Mouse (Mus musculus): ENCODE data around the gene Mob1a. TPM values are rescaled to one million over a fixed set of nuclear protein-coding genes. Genes with fewer than 3 reads are reported as not detected.
"Not testable (repeated sequence)": the region's sequence is repeated elsewhere in the genome, so short reads cannot be mapped to it uniquely, and the experiment has no call there.

Mob1a gene
- polyA plus RNA-seq, 1 experiment from 2014 or later: 32.5 TPM

DNA sequence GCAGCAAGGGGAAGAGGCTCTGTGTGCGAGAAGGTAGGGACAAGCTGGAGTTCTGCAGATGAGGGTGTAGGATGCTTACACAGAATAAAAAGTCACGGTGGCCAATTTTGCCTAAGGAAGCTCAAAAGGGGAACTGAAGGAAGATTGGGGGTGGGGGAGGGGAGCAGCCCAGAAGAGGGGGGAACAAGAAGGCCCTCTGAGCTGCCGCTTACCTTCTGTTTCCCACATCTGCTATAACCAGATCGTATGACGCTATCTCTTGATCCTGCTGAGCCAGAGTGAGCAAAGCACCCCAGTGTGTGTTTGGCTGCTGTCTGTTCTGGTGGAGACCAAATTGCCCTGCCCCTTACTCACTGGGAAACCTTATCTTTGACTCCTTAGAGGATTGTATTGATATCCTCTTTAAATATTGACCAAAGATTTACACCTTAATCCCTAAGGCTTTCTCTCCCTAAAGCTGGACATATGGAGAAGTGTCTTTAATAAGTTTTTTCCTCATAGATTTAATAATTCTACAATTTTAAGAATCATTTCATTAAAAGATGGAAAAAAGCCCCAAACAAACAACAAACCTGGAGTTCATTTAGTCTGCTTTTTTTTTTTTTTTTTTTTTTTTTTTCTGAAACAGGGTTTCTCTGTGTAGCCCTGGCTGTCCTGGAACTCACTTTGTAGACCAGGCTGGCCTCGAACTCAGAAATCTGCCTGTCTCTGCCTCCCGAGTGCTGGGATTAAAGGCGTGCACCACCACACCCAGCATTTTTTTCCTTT lies 2.0 kb upstream of the Mob1a start:
- DNase-seq (no peak), ATAC-seq (ENCODE audit: low FRiP score, low TSS enrichment) (no peak)
- no peak overlapping the region for H3K4me2 ChIP-seq (ENCODE audit: low read length)
- H3K27ac ChIP-seq (replicated peaks; ENCODE audit: low read depth, low read length): no peak overlapping the region
- H3K36me3 ChIP-seq (ENCODE audit: control insufficient read depth, insufficient read depth, low read length): 0 out of 2 replicates have a peak, but pooled peaks cover under 1% of the 10 kb centered on the region
- peaks cover 15% of the 10 kb centered on the region for H3K4me1 ChIP-seq (ENCODE audit: control insufficient read depth, insufficient read depth, low read length)
- H3K9ac ChIP-seq (replicated peaks; ENCODE audit: low read length): no peak overlapping the region
- WGBS: 70% methylated on average over 8 of the region's 8 CpGs
- no peak overlapping the region for H3K4me3 ChIP-seq (replicated peaks; ENCODE audit: low read depth, low read length)
- no peaks in the 10 kb centered on the region for H3K27me3 ChIP-seq (ENCODE audit: control insufficient read depth, insufficient read depth, low read length)
- no peaks in the 10 kb centered on the region for H3K9me3 ChIP-seq (ENCODE audit: control insufficient read depth, low read length)

DNA sequence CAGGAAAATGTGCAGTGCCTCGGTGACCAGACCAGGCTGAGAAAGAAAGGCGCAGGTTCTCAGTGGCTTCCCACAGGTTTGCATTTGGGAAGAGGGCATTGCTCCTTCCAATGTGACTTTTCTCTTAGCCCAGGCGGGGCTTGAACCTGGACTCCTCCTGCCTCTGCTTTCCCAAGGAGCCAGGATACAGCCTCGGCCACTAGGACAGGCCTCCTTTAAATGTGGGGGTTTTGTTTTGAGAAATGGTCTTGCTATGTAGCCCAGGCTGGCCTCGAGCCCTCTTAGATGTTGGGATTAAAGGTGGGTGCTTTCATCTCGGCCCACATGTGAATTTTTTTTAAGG lies 549 bp downstream of the Mob1a start:
- Histone ChIP-seq H3K4me2 (ENCODE audit: low read length) (peak overlapping the region; percentile 85), H3K27ac (replicated peaks; ENCODE audit: low read depth, low read length) (peak overlapping the region; percentile 89), H3K9ac (replicated peaks; ENCODE audit: low read length) (peak overlapping the region; percentile 97), H3K4me1 (ENCODE audit: control insufficient read depth, insufficient read depth, low read length) (peaks cover 15% of the 10 kb centered on the region), H3K4me3 (replicated peaks; ENCODE audit: low read depth, low read length) (peak overlapping the region; percentile 89), H3K27me3 (ENCODE audit: control insufficient read depth, insufficient read depth, low read length) (no peaks in the 10 kb centered on the region), H3K9me3 (ENCODE audit: control insufficient read depth, low read length) (no peaks in the 10 kb centered on the region), H3K36me3 (ENCODE audit: control insufficient read depth, insufficient read depth, low read length) (peaks cover 24% of the 10 kb centered on the region)
- DNase-seq (no peak), ATAC-seq (ENCODE audit: low FRiP score, low TSS enrichment) (no peak; the same call in 1 of the 2 replicates)
- WGBS: 8% methylated on average over 6 of the region's 6 CpGs

DNA sequence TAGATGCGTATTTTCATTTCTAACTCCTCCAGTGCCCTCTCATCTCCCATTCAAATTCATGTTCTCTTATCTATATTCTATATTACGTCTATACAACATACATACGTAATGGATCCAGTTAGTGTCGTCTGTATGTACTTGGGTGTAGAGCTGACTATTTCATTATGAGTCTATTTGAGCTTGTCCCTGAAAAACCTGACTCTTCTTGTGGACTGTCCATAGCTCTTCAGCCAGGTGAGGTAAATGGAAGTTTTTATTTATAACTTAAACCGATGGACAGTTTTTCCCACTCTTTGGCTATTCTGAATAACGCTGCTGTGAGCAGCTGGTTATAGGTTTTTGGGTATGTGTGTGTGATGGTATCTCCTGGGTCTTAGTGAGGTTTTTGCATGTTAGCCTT lies 945 bp downstream of the Mob1a start:
- DNase-seq (no peak), ATAC-seq (ENCODE audit: low FRiP score, low TSS enrichment) (no peak)
- Histone ChIP-seq H3K9ac (replicated peaks; ENCODE audit: low read length) (peak overlapping the region; percentile 97), H3K4me2 (ENCODE audit: low read length) (peak overlapping the region; percentile 85), H3K36me3 (ENCODE audit: control insufficient read depth, insufficient read depth, low read length) (peaks cover 28% of the 10 kb centered on the region), H3K27me3 (ENCODE audit: control insufficient read depth, insufficient read depth, low read length) (no peaks in the 10 kb centered on the region), H3K4me1 (ENCODE audit: control insufficient read depth, insufficient read depth, low read length) (peaks cover 15% of the 10 kb centered on the region), H3K27ac (replicated peaks; ENCODE audit: low read depth, low read length) (no peak overlapping the region), H3K9me3 (ENCODE audit: control insufficient read depth, low read length) (no peaks in the 10 kb centered on the region), H3K4me3 (replicated peaks; ENCODE audit: low read depth, low read length) (peak overlapping the region; percentile 89)
- 69% methylated on average over 6 of the region's 6 CpGs for WGBS

DNA sequence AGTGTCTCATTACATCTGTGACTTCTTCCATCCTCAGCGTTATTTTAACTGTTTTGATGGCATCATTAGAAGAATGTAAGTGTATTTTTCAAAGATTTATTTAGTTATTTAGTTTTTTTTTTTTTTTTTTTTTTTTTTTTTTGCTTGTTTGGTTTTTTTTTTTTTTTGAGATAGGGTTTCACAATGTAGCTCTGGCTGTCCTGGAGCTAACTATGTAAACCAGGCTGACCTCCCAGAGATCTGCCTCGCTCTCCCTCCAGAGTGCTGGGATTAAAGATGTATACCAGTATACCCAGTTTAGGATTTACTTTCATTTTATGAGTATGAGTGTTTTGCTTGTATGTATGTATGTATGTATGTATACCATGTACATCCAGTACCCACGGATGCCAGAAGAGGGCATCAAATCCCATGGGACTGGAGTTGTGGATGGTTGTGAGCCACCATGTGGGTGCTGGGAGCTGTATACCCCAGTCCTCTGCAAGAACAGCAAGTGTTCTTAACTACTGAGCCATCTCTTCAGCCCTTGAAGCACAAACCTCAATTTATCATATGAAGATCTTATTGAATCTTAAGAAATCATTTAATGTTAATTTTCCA lies 1.9 kb downstream of the Mob1a start:
- H3K36me3 ChIP-seq (ENCODE audit: control insufficient read depth, insufficient read depth, low read length): peaks cover 36% of the 10 kb centered on the region
- peak; percentile 27 for DNase-seq
- 88% methylated on average over 3 of the region's 3 CpGs for WGBS

DNA sequence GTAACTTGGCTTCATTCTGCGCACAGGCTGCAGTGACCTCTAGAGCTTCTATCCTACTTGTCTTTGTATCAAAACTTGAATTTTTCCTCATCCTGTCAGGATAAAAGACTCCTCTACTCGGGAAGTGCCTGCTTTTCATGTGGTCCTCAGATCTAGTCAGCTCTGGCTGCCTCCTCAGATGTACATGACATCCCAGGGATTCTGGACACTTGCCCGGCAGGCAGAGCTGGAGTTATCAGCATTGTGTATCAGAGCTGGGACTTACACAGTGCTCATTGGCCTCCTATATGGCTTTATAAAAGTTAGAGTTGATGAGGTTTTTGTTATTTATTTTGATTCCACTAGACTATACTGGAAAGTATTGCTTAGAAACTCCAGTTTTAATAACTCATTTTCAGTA lies 15.6 kb downstream of the Mob1a start:
- Histone ChIP-seq H3K27ac (replicated peaks; ENCODE audit: low read depth, low read length) (no peak overlapping the region), H3K27me3 (ENCODE audit: control insufficient read depth, insufficient read depth, low read length) (no peaks in the 10 kb centered on the region), H3K9ac (replicated peaks; ENCODE audit: low read length) (no peak overlapping the region), H3K4me1 (ENCODE audit: control insufficient read depth, insufficient read depth, low read length) (no peaks in the 10 kb centered on the region), H3K9me3 (ENCODE audit: control insufficient read depth, low read length) (no peaks in the 10 kb centered on the region), H3K4me2 (ENCODE audit: low read length) (no peak overlapping the region), H3K4me3 (replicated peaks; ENCODE audit: low read depth, low read length) (no peak overlapping the region), H3K36me3 (ENCODE audit: control insufficient read depth, insufficient read depth, low read length) (peaks cover 67% of the 10 kb centered on the region)
- DNase-seq: no peak
- WGBS: 87% methylated on average over 3 of the region's 3 CpGs
- no peak for ATAC-seq (ENCODE audit: low FRiP score, low TSS enrichment)

More for the DNA sequence above, 1.9 kb downstream of the Mob1a start:
- no peak for ATAC-seq (ENCODE audit: low FRiP score, low TSS enrichment)
- no peaks in the 10 kb centered on the region for H3K27me3 ChIP-seq (ENCODE audit: control insufficient read depth, insufficient read depth, low read length)
- no peaks in the 10 kb centered on the region for H3K9me3 ChIP-seq (ENCODE audit: control insufficient read depth, low read length)
- H3K9ac ChIP-seq (replicated peaks; ENCODE audit: low read length): no peak overlapping the region
- H3K27ac ChIP-seq (replicated peaks; ENCODE audit: low read depth, low read length): no peak overlapping the region
- no peak overlapping the region for H3K4me3 ChIP-seq (replicated peaks; ENCODE audit: low read depth, low read length)
- peaks cover 15% of the 10 kb centered on the region for H3K4me1 ChIP-seq (ENCODE audit: control insufficient read depth, insufficient read depth, low read length)
- no peak overlapping the region; the same call in 1 of the 2 replicates for H3K4me2 ChIP-seq (ENCODE audit: low read length)

DNA sequence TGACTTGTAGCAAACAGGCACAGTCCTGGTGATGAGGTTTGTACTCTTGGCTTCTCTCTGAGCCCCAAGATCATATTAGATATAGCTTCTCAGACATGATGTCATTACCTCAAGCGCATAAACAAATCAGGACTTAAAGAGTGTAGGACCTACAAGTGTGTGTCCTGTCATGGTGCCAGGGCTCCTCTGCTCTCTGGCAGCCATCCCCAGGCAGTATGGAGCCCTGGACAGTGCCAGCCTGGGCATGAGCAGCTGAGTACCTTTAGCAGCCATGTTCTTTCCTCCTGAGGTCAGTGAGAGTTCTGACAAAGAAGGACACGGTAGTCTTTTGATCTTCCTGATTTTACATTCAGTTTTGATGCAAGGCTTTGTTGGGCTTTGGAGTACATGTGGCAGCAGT lies 17.1 kb downstream of the Mob1a start:
- H3K9ac ChIP-seq (replicated peaks; ENCODE audit: low read length): no peak overlapping the region
- H3K27ac ChIP-seq (replicated peaks; ENCODE audit: low read depth, low read length): no peak overlapping the region
- no peaks in the 10 kb centered on the region for H3K27me3 ChIP-seq (ENCODE audit: control insufficient read depth, insufficient read depth, low read length)
- H3K36me3 ChIP-seq (ENCODE audit: control insufficient read depth, insufficient read depth, low read length): peaks cover 55% of the 10 kb centered on the region
- WGBS: 94% methylated on average over 2 of the region's 2 CpGs
- no peaks in the 10 kb centered on the region for H3K4me1 ChIP-seq (ENCODE audit: control insufficient read depth, insufficient read depth, low read length)
- DNase-seq: no peak
- ATAC-seq (ENCODE audit: low FRiP score, low TSS enrichment): no peak
- H3K4me3 ChIP-seq (replicated peaks; ENCODE audit: low read depth, low read length): no peak overlapping the region
- no peaks in the 10 kb centered on the region for H3K9me3 ChIP-seq (ENCODE audit: control insufficient read depth, low read length)
- H3K4me2 ChIP-seq (ENCODE audit: low read length): no peak overlapping the region

DNA sequence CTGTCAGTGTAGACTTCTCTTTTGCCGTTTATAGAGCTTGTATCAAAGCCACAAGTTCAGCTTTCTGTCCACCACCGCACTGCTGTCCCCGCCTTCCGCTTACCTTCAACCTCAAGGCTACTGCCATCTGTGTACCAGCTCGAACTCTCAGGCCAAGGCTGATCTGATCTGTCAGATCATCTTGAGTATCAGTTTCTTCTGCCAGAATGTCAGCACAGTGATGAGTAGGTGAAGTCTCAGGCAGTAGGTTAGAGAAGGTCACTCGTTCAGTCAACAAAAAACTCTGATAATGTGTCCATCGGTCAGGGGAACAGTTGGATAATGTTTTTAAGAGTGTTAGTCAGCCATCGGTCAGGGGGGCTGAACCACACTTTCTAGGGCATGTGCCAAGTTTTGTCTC lies 19.5 kb downstream of the Mob1a start:
- not testable (repeated sequence) for ATAC-seq (ENCODE audit: low FRiP score, low TSS enrichment); H3K9ac ChIP-seq (replicated peaks; ENCODE audit: low read length); H3K4me3 ChIP-seq (replicated peaks; ENCODE audit: low read depth, low read length); H3K27ac ChIP-seq (replicated peaks; ENCODE audit: low read depth, low read length); H3K27me3 ChIP-seq (ENCODE audit: control insufficient read depth, insufficient read depth, low read length); H3K4me1 ChIP-seq (ENCODE audit: control insufficient read depth, insufficient read depth, low read length); H3K9me3 ChIP-seq (ENCODE audit: control insufficient read depth, low read length); H3K4me2 ChIP-seq (ENCODE audit: low read length); DNase-seq
- WGBS: 96% methylated on average over 8 of the region's 8 CpGs
- peaks cover 33% of the 10 kb centered on the region for H3K36me3 ChIP-seq (ENCODE audit: control insufficient read depth, insufficient read depth, low read length)

DNA sequence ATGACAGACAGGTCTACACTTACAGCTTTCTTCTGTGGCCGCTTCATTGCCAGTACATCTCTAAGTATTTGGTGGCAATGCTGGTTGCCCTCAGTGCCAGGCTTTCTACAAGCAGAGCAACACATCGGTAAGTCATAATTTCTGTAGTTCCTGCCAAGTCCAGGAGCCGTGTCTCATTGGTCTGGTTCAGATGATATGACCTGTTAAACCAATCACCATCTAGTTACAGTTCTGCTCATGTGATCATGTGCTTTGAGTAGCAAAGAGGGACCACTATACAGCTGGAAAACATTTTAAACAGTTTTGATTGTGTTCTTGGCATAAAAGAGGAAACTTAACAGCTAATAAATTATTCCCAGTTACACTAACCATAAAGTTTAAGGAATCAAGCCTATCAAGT lies 22.1 kb downstream of the Mob1a start:
- H3K27me3 ChIP-seq (ENCODE audit: control insufficient read depth, insufficient read depth, low read length): no peaks in the 10 kb centered on the region
- no peak overlapping the region for H3K4me2 ChIP-seq (ENCODE audit: low read length)
- no peak overlapping the region for H3K27ac ChIP-seq (replicated peaks; ENCODE audit: low read depth, low read length)
- H3K36me3 ChIP-seq (ENCODE audit: control insufficient read depth, insufficient read depth, low read length): peaks cover 7% of the 10 kb centered on the region
- no peak overlapping the region for H3K4me3 ChIP-seq (replicated peaks; ENCODE audit: low read depth, low read length)
- no peak for ATAC-seq (ENCODE audit: low FRiP score, low TSS enrichment)
- no peak for DNase-seq
- WGBS: 94% methylated on average over 3 of the region's 3 CpGs
- H3K4me1 ChIP-seq (ENCODE audit: control insufficient read depth, insufficient read depth, low read length): peaks cover 9% of the 10 kb centered on the region; the same call in 1 of the 2 replicates
- no peaks in the 10 kb centered on the region for H3K9me3 ChIP-seq (ENCODE audit: control insufficient read depth, low read length)
- H3K9ac ChIP-seq (replicated peaks; ENCODE audit: low read length): no peak overlapping the region

DNA sequence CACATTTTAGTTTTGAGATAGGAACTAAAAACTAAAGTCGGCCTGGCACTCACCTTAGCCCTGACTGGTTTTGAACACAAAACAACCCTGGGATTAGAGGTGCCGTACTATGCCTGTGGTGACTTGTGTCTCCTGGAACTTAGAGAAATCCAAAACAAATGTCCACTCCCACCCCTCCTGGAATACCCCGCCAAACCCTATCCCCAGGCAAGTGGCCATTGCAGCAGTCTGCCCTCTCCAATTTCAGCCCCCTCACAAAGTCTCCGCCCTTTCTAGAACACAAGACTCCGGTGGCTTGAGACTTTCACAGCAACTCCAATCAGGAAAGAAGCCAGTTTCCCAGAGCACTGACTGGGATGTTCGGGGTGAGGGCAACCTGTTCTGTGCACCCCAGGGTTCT lies 23.1 kb downstream of the Mob1a start, which contains the start of gene Bola3:
Gene Bola3, plus strand, starts transcription at position 275 of the 400 bp plus-strand sequence.
- Histone ChIP-seq H3K9ac (replicated peaks; ENCODE audit: low read length) (peak within 1 kb of the TSS; percentile 91), H3K4me3 (replicated peaks; ENCODE audit: low read depth, low read length) (peak within 1 kb of the TSS; percentile 72), H3K36me3 (ENCODE audit: control insufficient read depth, insufficient read depth, low read length) (peaks cover 7% of the 10 kb centered on the region), H3K4me2 (ENCODE audit: low read length) (peak within 1 kb of the TSS; percentile 81), H3K27me3 (ENCODE audit: control insufficient read depth, insufficient read depth, low read length) (no peaks in the 10 kb centered on the region), H3K9me3 (ENCODE audit: control insufficient read depth, low read length) (no peaks in the 10 kb centered on the region), H3K27ac (replicated peaks; ENCODE audit: low read depth, low read length) (peak within 1 kb of the TSS; percentile 61), H3K4me1 (ENCODE audit: control insufficient read depth, insufficient read depth, low read length) (peaks cover 9% of the 10 kb centered on the region; the same call in 1 of the 2 replicates)
- WGBS: 34% methylated on average over 6 of the region's 6 CpGs
- ATAC-seq (ENCODE audit: low FRiP score, low TSS enrichment) (peak; percentile 10; the same call in 1 of the 2 replicates), DNase-seq (no peak)

All from midbrain, embryonic 14.5 days (tissue).